Mouse (Mus musculus) bone marrow, adult 2 months (tissue): ENCODE measurements around the gene Pcare.

Experiments
- CTCF ChIP-seq: fragments of 200-500 bp; IDR thresholded peaks from 2 replicates; pipeline ENCODE4 v1.5.1; 2011; ENCODE audit warnings: low read length, control low read depth; ENCODE audit not compliant: control insufficient read depth, insufficient read depth
- POLR2A ChIP-seq: fragments of 200-500 bp; IDR thresholded peaks from 2 replicates; pipeline ENCODE4 v1.6.1; 2011; ENCODE audit warnings: low read depth, mild to moderate bottlenecking, control low read depth, low read length, borderline replicate concordance; ENCODE audit not compliant: control insufficient read depth

GRCm38 (mm10) chr17:71720434-71720833, 32.3 kb downstream of the Pcare start:
- TF ChIP-seq POLR2A: no peak
- no peak for TF ChIP-seq CTCF
